8 mouse cellular contexts compared by ENCODE assay signal in the genomic region with DNA sequence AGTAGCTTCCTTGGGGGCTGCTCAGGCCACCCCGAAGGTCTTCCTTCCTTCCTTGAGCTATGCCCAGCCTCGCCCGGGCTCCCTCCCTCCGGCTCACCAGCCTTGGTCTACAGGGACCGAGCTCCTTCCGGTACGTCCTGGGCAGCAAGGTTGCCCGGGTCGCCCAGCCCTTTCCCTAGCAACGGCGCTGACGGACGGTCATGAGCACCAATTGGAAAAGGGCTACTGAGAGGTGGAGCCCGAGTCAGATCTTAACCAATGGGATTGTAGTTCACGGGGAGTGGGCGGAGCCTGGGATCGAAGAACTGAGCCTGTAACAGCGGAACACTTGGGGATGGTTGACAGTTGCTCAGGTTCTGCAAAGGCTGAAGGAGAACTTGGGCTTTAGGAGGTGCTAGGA. TPM values are rescaled to one million over a fixed set of nuclear protein-coding genes. Genes with fewer than 3 reads are reported as not detected.
DNase-seq lines count a peak whose midpoint lies in the region; ATAC-seq lines count a peak whose summit lies in the region.

Tldc1 (minus strand) TSS at position 154 of the 400 bp plus-strand sequence.

- no peaks in the 10 kb centered on the region for H3K36me3 ChIP-seq in forebrain, embryonic 14.5 days (ENCODE audit: control insufficient read depth, insufficient read depth, low read length)
- no peaks in the 10 kb centered on the region for H3K36me3 ChIP-seq in neural tube, embryonic 15.5 days

- WGBS in forebrain, embryonic 14.5 days = under 1% methylated on average over 18 of the region's 18 CpGs
- WGBS in neural tube, embryonic 15.5 days = under 1% methylated on average over 18 of the region's 18 CpGs

- DNase-seq in ES-CJ7 (ENCODE audit: low read depth, low spot score) = peak; percentile 99
- peak; percentile 99 for DNase-seq in cerebellum, adult 11 months
- peak; percentile 99 for DNase-seq in forebrain, embryonic 14.5 days (ENCODE audit: low spot score)
- peak; percentile 99 to 100 for DNase-seq in heart, postnatal 14 days
- DNase-seq in layer of hippocampus, adult 11-12 months (ENCODE audit: low spot score) = peak; percentile 99
- DNase-seq in lung, adult 18-20 months = peak; percentile 100
- peak; percentile 96 for DNase-seq in testis, postnatal 14 days (ENCODE audit: low spot score)

- intact Hi-C loops in heart, postnatal 14 days (cut with DNase I) = no loop called here

- H3K9me3 ChIP-seq in forebrain, embryonic 14.5 days (replicated peaks; ENCODE audit: control insufficient read depth, low read length) = no peaks in the 10 kb centered on the region
- H3K9me3 ChIP-seq in neural tube, embryonic 15.5 days (replicated peaks) = no peaks in the 10 kb centered on the region

- no peaks in the 10 kb centered on the region for H3K27me3 ChIP-seq in forebrain, embryonic 14.5 days (replicated peaks; ENCODE audit: control insufficient read depth, insufficient read depth, low read length)
- no peaks in the 10 kb centered on the region for H3K27me3 ChIP-seq in neural tube, embryonic 15.5 days (replicated peaks)

- H3K4me3 ChIP-seq in forebrain, embryonic 14.5 days (ENCODE audit: low read depth, low read length) = peak within 1 kb of the TSS; percentile 60
- H3K4me3 ChIP-seq in neural tube, embryonic 15.5 days (replicated peaks) = peak within 1 kb of the TSS; percentile 67

- H3K9ac ChIP-seq in forebrain, embryonic 14.5 days (ENCODE audit: low read length) = peak within 1 kb of the TSS; percentile 69
- H3K9ac ChIP-seq in neural tube, embryonic 15.5 days (replicated peaks) = peak within 1 kb of the TSS; percentile 79

- H3K4me1 ChIP-seq in forebrain, embryonic 14.5 days (ENCODE audit: control insufficient read depth, insufficient read depth, low read length) = peaks cover 7% of the 10 kb centered on the region
- H3K4me1 ChIP-seq in neural tube, embryonic 15.5 days = peaks cover 29% of the 10 kb centered on the region

- ATAC-seq in forebrain, embryonic 14.5 days = peak; percentile 98
- ATAC-seq in neural tube, embryonic 15.5 days (ENCODE audit: low FRiP score) = peak; percentile 97

- peak within 1 kb of the TSS; percentile 87 for H3K4me2 ChIP-seq in forebrain, embryonic 14.5 days (ENCODE audit: low read length)
- peak within 1 kb of the TSS; percentile 93 for H3K4me2 ChIP-seq in neural tube, embryonic 15.5 days

- peak within 1 kb of the TSS; percentile 82 for H3K27ac ChIP-seq in forebrain, embryonic 14.5 days (ENCODE audit: low read depth, low read length)
- peak within 1 kb of the TSS; percentile 90 for H3K27ac ChIP-seq in neural tube, embryonic 15.5 days (replicated peaks)

RNA-seq across cellular contexts. Expression of gene Tldc1, which starts in this region (rescaled TPM):
- 5.1 and 6.0 TPM in 2 replicates for polyA plus RNA-seq in forebrain, embryonic 14.5 days (2014; fragmentation: Nextera tagmentation; extraction: Ambion mirVana)
- total RNA-seq in heart, postnatal 14 days (2021) = 10 to 100 TPM; 11.6 to 14.6 TPM
- 10.0 and 12.0 TPM in 2 replicates for polyA plus RNA-seq in neural tube, embryonic 15.5 days (2015; fragmentation: Nextera tagmentation; extraction: Ambion mirVana)

Comparison
In these comparisons a context has a peak if more than half of its experiments do, and no peak if none do; other contexts are left out.
1. Peak in every context shown above with its lines: DNase-seq, ATAC-seq, H3K4me3 ChIP-seq and H3K27ac ChIP-seq.